Mouse (Mus musculus) myocyte (in vitro differentiated cells): ENCODE data around the gene Nr1h4.

Source experiments
- CEBPB ChIP-seq: IDR thresholded peaks from 2 replicates; pipeline ENCODE4 v1.6.1; 2011; ENCODE audit warnings: mild to moderate bottlenecking, moderate library complexity; ENCODE audit not compliant: poor library complexity, insufficient read depth, severe bottlenecking
- E2F4 ChIP-seq: IDR thresholded peaks from one replicate; pipeline ENCODE4 v1.6.1; 2011; ENCODE audit warnings: mild to moderate bottlenecking, control low read depth, moderate library complexity; ENCODE audit not compliant: insufficient read depth
- MAX ChIP-seq: IDR thresholded peaks from one replicate; pipeline ENCODE4 v1.6.1; 2011; ENCODE audit warnings: low read depth, mild to moderate bottlenecking, control low read depth
- MYOD1 ChIP-seq, 3 experiments: IDR thresholded peaks; one replicate each; pipeline ENCODE4 v1.6.1; 2011; ENCODE audit warnings: control low read depth in 2 of 3, low read depth in 2 of 3, mild to moderate bottlenecking in 2 of 3, moderate library complexity in 1 of 3; ENCODE audit not compliant: insufficient read length in 2 of 3, control insufficient read depth in 1 of 3
- MYOG ChIP-seq, 3 experiments: IDR thresholded peaks; one replicate each; pipeline ENCODE4 v1.6.1; 2011; ENCODE audit warnings: control low read depth in 2 of 3, low read depth in 2 of 3, mild to moderate bottlenecking in 2 of 3; ENCODE audit not compliant: insufficient read length in 2 of 3, control insufficient read depth in 1 of 3, insufficient read depth in 1 of 3
- POLR2A ChIP-seq: IDR thresholded peaks from one replicate; pipeline ENCODE4 v1.6.1; 2011; ENCODE audit warnings: low read depth, mild to moderate bottlenecking, control low read depth, moderate library complexity; ENCODE audit not compliant: insufficient read length
- POLR2AphosphoS2 ChIP-seq: IDR thresholded peaks from one replicate; pipeline ENCODE4 v1.6.1; 2011; ENCODE audit warnings: low read depth, control low read depth; ENCODE audit not compliant: insufficient read length
- REST ChIP-seq: IDR thresholded peaks from one replicate; pipeline ENCODE4 v1.6.1; 2011; ENCODE audit warnings: mild to moderate bottlenecking, control low read depth, moderate library complexity; ENCODE audit not compliant: insufficient read depth, insufficient read length
- SRF ChIP-seq: IDR thresholded peaks from one replicate; pipeline ENCODE4 v1.6.1; 2011; ENCODE audit warnings: low read depth; ENCODE audit not compliant: control insufficient read depth, insufficient read length
- TCF12 ChIP-seq: IDR thresholded peaks from one replicate; pipeline ENCODE4 v1.6.1; 2011; ENCODE audit warnings: mild to moderate bottlenecking, control low read depth; ENCODE audit not compliant: poor library complexity, insufficient read depth, severe bottlenecking
- TCF3 ChIP-seq: IDR thresholded peaks from one replicate; pipeline ENCODE4 v1.6.1; 2011; ENCODE audit warnings: low read depth, control low read depth; ENCODE audit not compliant: insufficient read length
- USF1 ChIP-seq: IDR thresholded peaks from one replicate; pipeline ENCODE4 v1.6.1; 2011; ENCODE audit warnings: low read depth, mild to moderate bottlenecking, control low read depth, moderate library complexity

GRCm38 (mm10) chr10:89483113-89483512, 50.3 kb downstream of the Nr1h4 start:
- no peak for TF ChIP-seq POLR2A
- no peak for TF ChIP-seq USF1
- no peak for TF ChIP-seq SRF
- no peak for TF ChIP-seq TCF3
- no peak for TF ChIP-seq CEBPB
- TF ChIP-seq MYOG (IDR thresholded peaks at IDR 0.05; ENCODE audit: control insufficient read depth in 1 of 3, insufficient read depth in 1 of 3, insufficient read length in 2 of 3, low read depth in 2 of 3): no peak
- TF ChIP-seq E2F4: no peak
- TF ChIP-seq MAX: no peak
- TF ChIP-seq POLR2AphosphoS2: no peak
- TF ChIP-seq TCF12: no peak
- no peak for TF ChIP-seq MYOD1 (IDR thresholded peaks at IDR 0.05; ENCODE audit: control insufficient read depth in 1 of 3, insufficient read length in 2 of 3, low read depth in 2 of 3)
- TF ChIP-seq REST: no peak
